Mouse (Mus musculus): ENCODE measurements around the gene Usp30. TPM values are rescaled to one million over a fixed set of nuclear protein-coding genes. Genes with fewer than 3 reads are reported as not detected.

Usp30 gene
- total RNA-seq (2017) = 5.8 and 6.7 TPM in 2 replicates

DNA sequence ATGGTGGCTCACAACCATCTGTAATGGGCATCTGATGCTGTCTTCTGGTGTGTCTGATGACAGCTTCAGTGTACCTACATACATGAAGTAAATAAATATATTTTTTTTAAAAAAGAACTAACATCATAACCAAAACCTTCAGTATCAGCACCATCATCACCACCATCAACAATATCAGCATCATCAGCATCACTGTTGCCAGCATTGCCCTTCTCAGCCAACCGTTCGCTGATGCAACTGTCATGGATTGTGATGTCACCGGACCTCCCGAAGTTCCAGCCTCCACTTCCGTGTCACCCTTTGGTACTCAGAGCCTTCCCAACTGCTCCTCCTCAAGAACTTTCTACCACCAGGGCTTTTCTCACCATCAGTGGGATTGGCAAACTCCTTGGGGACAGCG is at the start of gene Usp30:
TSS of gene Usp30 (plus strand) at position 301 of the 400 bp plus-strand sequence.
- no peak for ATAC-seq (replicated peaks; ENCODE audit: low read depth, poor library complexity, severe bottlenecking)

DNA sequence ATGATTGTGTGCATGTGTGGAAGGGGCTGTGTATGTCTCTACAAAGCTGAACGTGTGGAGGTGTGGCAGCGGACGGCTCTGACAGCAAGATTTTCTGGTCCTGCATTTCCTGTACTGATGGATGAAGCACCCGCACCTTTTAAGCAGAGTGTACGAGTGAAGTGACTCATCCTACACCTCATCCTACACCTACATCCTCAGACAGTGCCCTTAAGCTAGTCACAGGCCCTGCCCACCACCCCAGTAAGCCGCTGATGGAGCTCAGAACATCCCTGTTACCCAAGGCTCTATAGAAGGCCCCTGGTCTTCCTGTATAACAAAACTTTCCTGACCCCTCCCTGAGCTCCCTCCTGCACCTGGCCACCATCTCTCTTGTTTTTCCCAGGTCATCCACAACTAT is 40.9 kb upstream of the Usp30 start:
- ATAC-seq (replicated peaks; ENCODE audit: low read depth, poor library complexity, severe bottlenecking) = no peak

DNA sequence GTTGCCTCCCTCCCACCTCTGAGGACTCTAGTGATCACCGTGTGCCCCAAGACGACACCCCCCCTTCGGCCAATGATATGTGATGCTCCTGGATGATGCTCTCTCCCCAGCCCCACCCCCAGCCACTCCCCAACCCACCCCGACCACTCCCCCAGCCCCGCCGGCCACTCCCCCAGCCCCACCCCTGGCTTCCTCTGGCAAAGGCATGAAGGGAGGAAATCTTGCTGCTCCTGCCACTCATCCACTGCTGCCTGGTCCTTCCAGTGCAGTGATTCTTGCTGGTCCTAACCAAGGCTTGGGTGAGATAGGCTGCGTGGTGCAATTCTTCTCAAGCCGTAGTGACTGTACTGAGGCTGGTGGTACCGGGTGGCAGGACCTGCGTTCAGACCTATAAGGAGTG is 40.4 kb upstream of the Usp30 start:
- ATAC-seq (replicated peaks; ENCODE audit: low read depth, poor library complexity, severe bottlenecking) = no peak

- no peak for ATAC-seq (replicated peaks; ENCODE audit: low read depth, poor library complexity, severe bottlenecking)
These were observed 37.9 kb upstream of the Usp30 start for GRCm38 (mm10) chr5:114027217-114027944.

- ATAC-seq (replicated peaks; ENCODE audit: low read depth, poor library complexity, severe bottlenecking) = no peak
These were observed 37.1 kb upstream of the Usp30 start for GRCm38 (mm10) chr5:114028111-114028510.

GRCm38 (mm10) chr5:114030652-114031051 is 34.6 kb upstream of the Usp30 start:
- ATAC-seq (replicated peaks; ENCODE audit: low read depth, poor library complexity, severe bottlenecking) = no peak

DNA sequence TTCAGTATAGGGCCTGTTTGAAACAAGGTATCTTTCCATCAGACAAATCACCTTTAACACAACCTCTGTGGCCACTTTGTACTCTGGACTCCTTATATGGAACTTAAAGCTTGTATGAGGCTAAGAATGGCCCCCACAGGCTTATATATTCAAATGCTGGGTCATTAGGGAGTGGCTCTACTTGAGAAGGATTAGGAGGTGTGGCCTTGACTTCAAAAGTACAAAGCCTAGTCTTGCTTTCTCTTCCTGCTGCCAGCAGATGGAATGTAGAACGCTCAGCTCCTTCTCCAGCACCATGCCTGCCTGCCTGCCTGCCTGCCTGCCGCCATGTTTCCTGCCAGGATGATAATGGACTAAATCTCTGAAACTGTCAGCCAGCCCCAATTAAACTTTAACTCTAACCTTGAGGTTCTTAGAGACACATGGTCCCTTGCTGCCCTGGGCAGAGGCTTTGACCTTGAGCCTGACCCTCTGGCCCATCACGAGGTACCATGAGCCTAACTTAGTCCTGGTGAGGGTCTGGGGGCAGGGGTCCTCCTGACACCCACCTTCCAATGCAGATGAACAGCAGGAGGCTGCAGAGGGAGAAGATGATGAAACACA is 33.0 kb upstream of the Usp30 start:
- no peak for ATAC-seq (replicated peaks; ENCODE audit: low read depth, poor library complexity, severe bottlenecking)

- no peak for ATAC-seq (replicated peaks; ENCODE audit: low read depth, poor library complexity, severe bottlenecking)
These were observed 30.9 kb upstream of the Usp30 start for GRCm38 (mm10) chr5:114034393-114034792.

GRCm38 (mm10) chr5:114035111-114035510 is 30.1 kb upstream of the Usp30 start:
- ATAC-seq (replicated peaks; ENCODE audit: low read depth, poor library complexity, severe bottlenecking) = no peak

DNA sequence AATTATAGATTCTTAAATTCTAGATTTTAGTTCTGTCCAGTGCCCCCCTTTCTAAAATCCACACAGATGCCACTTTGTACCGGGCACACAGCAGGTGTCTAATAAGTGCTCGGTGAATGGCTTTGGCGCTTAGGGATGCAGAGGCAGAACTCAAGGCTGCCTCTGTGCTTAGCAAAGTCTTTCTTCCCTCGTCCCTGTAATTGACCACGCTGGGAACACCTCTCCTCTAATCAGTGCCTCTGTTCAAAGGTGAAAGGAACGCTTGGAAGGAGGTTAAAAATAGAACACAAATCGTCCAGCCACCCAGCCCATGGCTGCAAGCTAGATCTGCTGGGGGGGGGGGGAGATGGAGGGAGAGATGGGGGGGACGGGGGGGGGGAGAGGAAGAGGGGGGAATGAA is 24.8 kb upstream of the Usp30 start:
- ATAC-seq (replicated peaks; ENCODE audit: low read depth, poor library complexity, severe bottlenecking) = no peak

- ATAC-seq (replicated peaks; ENCODE audit: low read depth, poor library complexity, severe bottlenecking) = no peak
These were observed 24.4 kb upstream of the Usp30 start for GRCm38 (mm10) chr5:114040911-114041310.

DNA sequence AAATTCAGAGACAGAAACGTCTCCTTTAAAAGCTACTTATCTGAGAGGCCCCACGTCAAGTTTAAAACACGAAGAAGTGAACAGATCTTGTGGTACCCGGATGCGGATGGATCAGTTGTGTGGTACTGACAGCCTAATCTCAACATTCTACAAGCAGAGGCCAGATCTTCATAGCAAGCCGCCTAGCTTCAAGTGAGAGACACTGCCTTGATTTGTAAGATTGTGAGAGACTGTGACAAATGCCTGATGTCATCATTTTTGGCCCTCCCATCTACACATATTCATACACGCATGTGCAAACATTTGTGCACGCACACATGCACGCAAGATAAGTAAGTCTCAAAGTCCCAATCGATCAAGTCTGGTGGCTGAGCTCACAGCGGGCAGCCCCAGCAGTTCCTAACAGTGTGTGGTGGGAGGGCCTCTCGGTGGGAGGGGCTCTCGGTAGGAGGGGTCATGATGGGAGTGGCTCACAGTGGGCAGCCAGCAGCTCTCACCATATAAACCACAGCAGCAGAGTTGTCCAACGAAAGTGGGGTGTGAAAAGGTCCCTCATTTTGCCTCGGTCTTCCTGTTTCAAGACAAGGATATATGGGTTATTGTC is 23.8 kb upstream of the Usp30 start:
- ATAC-seq (replicated peaks; ENCODE audit: low read depth, poor library complexity, severe bottlenecking) = peak; percentile 97

DNA sequence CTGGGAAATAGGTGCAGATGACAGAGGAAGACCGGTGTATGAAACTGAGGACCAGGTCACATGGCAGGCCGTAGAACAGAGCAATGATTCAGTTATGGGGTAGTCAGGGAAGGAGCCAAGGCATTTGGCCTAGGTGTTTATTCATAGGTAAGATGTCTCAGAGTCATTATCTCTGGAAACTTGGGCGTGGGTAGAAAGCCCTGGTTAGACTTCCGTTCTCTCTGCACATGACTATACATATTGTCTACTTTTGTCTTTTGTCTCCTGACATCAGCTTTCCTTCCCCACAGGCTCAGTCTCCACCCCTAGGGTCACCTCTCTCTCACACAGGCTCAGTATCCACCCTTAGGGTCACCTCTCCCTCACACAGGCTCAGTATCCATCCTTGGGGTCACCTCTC is 21.5 kb upstream of the Usp30 start:
- ATAC-seq (replicated peaks; ENCODE audit: low read depth, poor library complexity, severe bottlenecking) = no peak

GRCm38 (mm10) chr5:114045134-114045533 is 20.1 kb upstream of the Usp30 start:
- no peak for ATAC-seq (replicated peaks; ENCODE audit: low read depth, poor library complexity, severe bottlenecking)

- ATAC-seq (replicated peaks; ENCODE audit: low read depth, poor library complexity, severe bottlenecking) = no peak
These were observed 19.1 kb upstream of the Usp30 start for GRCm38 (mm10) chr5:114046151-114046550.

GRCm38 (mm10) chr5:114046604-114047003 is 18.7 kb upstream of the Usp30 start:
- no peak for ATAC-seq (replicated peaks; ENCODE audit: low read depth, poor library complexity, severe bottlenecking)

DNA sequence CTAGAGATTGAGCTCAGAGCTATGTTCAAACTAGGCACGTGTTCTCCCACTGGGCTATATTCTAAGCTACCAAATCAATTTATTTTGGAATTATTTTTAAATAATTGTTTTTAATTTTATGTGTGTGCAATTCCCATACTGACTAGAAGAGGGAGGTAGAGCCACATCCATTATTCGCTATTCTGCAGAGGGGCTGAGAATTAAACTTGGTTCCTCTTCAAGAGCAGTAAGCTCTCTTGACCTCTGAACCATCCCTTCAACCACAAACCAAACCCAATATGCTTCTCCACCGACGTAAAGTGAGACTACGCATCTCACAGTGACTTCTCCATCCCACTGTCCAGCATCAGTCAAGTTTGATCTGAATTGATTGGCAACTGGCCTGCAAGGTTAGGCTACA is 18.1 kb upstream of the Usp30 start:
- ATAC-seq (replicated peaks; ENCODE audit: low read depth, poor library complexity, severe bottlenecking) = no peak

GRCm38 (mm10) chr5:114048731-114049308 is 16.4 kb upstream of the Usp30 start:
- ATAC-seq (replicated peaks; ENCODE audit: low read depth, poor library complexity, severe bottlenecking) = no peak

GRCm38 (mm10) chr5:114052246-114052761 is 13.0 kb upstream of the Usp30 start:
- peak; percentile 60; the same call in 1 of the 2 replicates for ATAC-seq (replicated peaks; ENCODE audit: low read depth, poor library complexity, severe bottlenecking)

- no peak for ATAC-seq (replicated peaks; ENCODE audit: low read depth, poor library complexity, severe bottlenecking)
These were observed 8.0 kb upstream of the Usp30 start for GRCm38 (mm10) chr5:114057129-114057731.

Measured in common myeloid progenitor, adult 5-6 weeks (primary cell).